Mouse (Mus musculus): ENCODE data around the gene Ccdc81. TPM values are rescaled to one million over a fixed set of nuclear protein-coding genes. Genes with fewer than 3 reads are reported as not detected.

Ccdc81 gene
- total and polyA plus RNA-seq, 3 experiments = not detected

GRCm38 (mm10) chr7:89843121-89843520, 60.3 kb downstream of the Ccdc81 start:
- Histone ChIP-seq H3K36me3 (ENCODE audit: control insufficient read depth in 1 of 2, insufficient read depth in 2 of 2, low read length in 2 of 2) (no peaks in the 10 kb centered on the region), H3K9me3 (replicated peaks; ENCODE audit: insufficient read depth, low read length) (no peaks in the 10 kb centered on the region), H3K4me1 (ENCODE audit: control insufficient read depth in 1 of 2, insufficient read depth in 2 of 2, low read length in 2 of 2) (no peaks in the 10 kb centered on the region), H3K4me3 (ENCODE audit: control insufficient read depth in 1 of 2, insufficient read depth in 1 of 2, low read depth in 2 of 2, low read length in 2 of 2) (no peak overlapping the region), H3K9ac (ENCODE audit: control insufficient read depth, low read depth, low read length, poor library complexity, severe bottlenecking) (no peak overlapping the region), H3K79me2 (ENCODE audit: control insufficient read depth, insufficient read depth, low read length, poor library complexity) (no peaks in the 10 kb centered on the region), H3K27ac (ENCODE audit: control insufficient read depth, low read depth, low read length) (no peak overlapping the region), H3K27me3 (ENCODE audit: control insufficient read depth in 1 of 2, insufficient read depth in 2 of 2, low read length in 2 of 2) (no peaks in the 10 kb centered on the region)
- DNase-seq (ENCODE audit: low read depth, low spot score) = peak; percentile 6
- no peak for TF ChIP-seq SIN3A (IDR thresholded peaks at IDR 0.05; ENCODE audit: low read length)
- no peak for TF ChIP-seq GATA1 (IDR thresholded peaks at IDR 0.05; ENCODE audit: low read depth, low read length)
- TF ChIP-seq MAZ (IDR thresholded peaks at IDR 0.05; ENCODE audit: low read depth, low read length) = no peak
- TF ChIP-seq KAT2A (conservative IDR thresholded peaks at IDR 0.05; ENCODE audit: low read depth, low read length) = no peak
- no peak for TF ChIP-seq NELFE (IDR thresholded peaks at IDR 0.05; ENCODE audit: low read depth, low read length)
- TF ChIP-seq ETS1 (IDR thresholded peaks at IDR 0.05; ENCODE audit: low read depth, low read length) = no peak
- TF ChIP-seq RCOR1 (IDR thresholded peaks at IDR 0.05; ENCODE audit: low read depth, low read length) = no peak
- TF ChIP-seq E2F4 (IDR thresholded peaks at IDR 0.05; ENCODE audit: borderline replicate concordance, low read depth, low read length) = no peak
- no peak for TF ChIP-seq RAD21 (IDR thresholded peaks at IDR 0.05; ENCODE audit: low read depth, low read length)
- no peak for TF ChIP-seq TCF12 (IDR thresholded peaks at IDR 0.05; ENCODE audit: low read depth, low read length)

- Histone ChIP-seq H3K4me3 (ENCODE audit: control insufficient read depth in 1 of 2, insufficient read depth in 1 of 2, low read depth in 2 of 2, low read length in 2 of 2) (no peak overlapping the region), H3K9me3 (replicated peaks; ENCODE audit: insufficient read depth, low read length) (no peaks in the 10 kb centered on the region), H3K4me1 (ENCODE audit: control insufficient read depth in 1 of 2, insufficient read depth in 2 of 2, low read length in 2 of 2) (no peaks in the 10 kb centered on the region), H3K9ac (ENCODE audit: control insufficient read depth, low read depth, low read length, poor library complexity, severe bottlenecking) (no peak overlapping the region), H3K27me3 (ENCODE audit: control insufficient read depth in 1 of 2, insufficient read depth in 2 of 2, low read length in 2 of 2) (no peaks in the 10 kb centered on the region), H3K36me3 (ENCODE audit: control insufficient read depth in 1 of 2, insufficient read depth in 2 of 2, low read length in 2 of 2) (no peaks in the 10 kb centered on the region), H3K79me2 (ENCODE audit: control insufficient read depth, insufficient read depth, low read length, poor library complexity) (no peaks in the 10 kb centered on the region), H3K27ac (ENCODE audit: control insufficient read depth, low read depth, low read length) (no peak overlapping the region)
- TF ChIP-seq TAL1 (IDR thresholded peaks at IDR 0.05; ENCODE audit: low read length) (no peak), CTCF (IDR thresholded peaks at IDR 0.05 in 2 of 3, conservative IDR thresholded peaks at IDR 0.05 in 1 of 3; ENCODE audit: control insufficient read depth in 1 of 3, insufficient read depth in 1 of 3, low read depth in 2 of 3, low read length in 3 of 3, poor library complexity in 1 of 3, severe bottlenecking in 1 of 3) (no peak), SMC3 (IDR thresholded peaks at IDR 0.05; ENCODE audit: low read depth, low read length) (no peak), MAFK (IDR thresholded peaks at IDR 0.05; ENCODE audit: borderline replicate concordance, low read depth, low read length) (no peak), POLR2A (IDR thresholded peaks at IDR 0.05; ENCODE audit: control insufficient read depth in 1 of 2, insufficient read depth in 1 of 2, low read depth in 1 of 2, low read length in 2 of 2, poor library complexity in 1 of 2) (no peak), CHD1 (IDR thresholded peaks at IDR 0.05; ENCODE audit: low read depth, low read length) (no peak), MYB (IDR thresholded peaks at IDR 0.05; ENCODE audit: low read depth, low read length) (no peak), RCOR1 (IDR thresholded peaks at IDR 0.05; ENCODE audit: low read depth, low read length) (no peak), ZMIZ1 (IDR thresholded peaks at IDR 0.05; ENCODE audit: low read depth, low read length) (no peak), ZNF384 (IDR thresholded peaks at IDR 0.05; ENCODE audit: low read depth, low read length) (no peak), HCFC1 (IDR thresholded peaks at IDR 0.05; ENCODE audit: low read depth, low read length) (no peak), RAD21 (IDR thresholded peaks at IDR 0.05; ENCODE audit: low read depth, low read length) (no peak)
- no peak for DNase-seq (ENCODE audit: low read depth, low spot score)
Observed at GRCm38 (mm10) chr7:89842404-89842715, 61.1 kb downstream of the Ccdc81 start.
